ENCODE assay signal across 12 mouse cellular contexts in the genomic region with DNA sequence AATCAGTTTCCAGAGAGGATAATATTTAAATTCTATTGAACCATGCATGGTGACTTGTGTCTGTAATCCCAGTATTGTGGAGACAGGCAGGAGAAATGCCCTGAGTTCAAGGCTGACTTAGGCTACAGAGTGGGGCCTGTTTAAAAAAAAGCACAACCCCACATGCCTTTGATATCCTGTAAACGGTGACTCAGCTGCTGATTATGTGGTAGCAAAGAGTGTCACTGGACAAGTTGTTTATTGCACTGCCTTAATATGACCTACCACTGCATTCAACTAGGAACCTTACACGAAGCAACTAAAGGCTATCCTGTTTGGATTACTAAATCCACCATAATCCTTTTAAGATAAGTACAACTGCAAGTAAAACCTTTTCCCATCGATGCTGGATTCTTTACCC.
"Had no signal": no experiment of that assay in that cellular context is flagged by ENCODE, and none has a peak within 500 bp of the region (broad histone marks: within the 10 kb centered on the region; RNA-seq: fewer than 3 reads in every experiment).

No protein-coding gene starts in this region.

- DNase-seq: kidney, postnatal 25 days; layer of hippocampus, adult 9-11 months; liver; lung, adult 18-20 months; lung, postnatal 14 days; lung, postnatal 4 days; midbrain, embryonic 14.5 days; right cerebral cortex, adult 18-20 months; right cerebral cortex, postnatal 14 days; right cerebral cortex, postnatal 4 days; thymus, adult 2 months; thymus, postnatal 25 days had no signal
